Mouse (Mus musculus) embryonic fibroblast, embryonic 13.5 days (primary cell): ENCODE measurements around the gene Ccdc106.

Experiments used
- CTCF ChIP-seq: IDR thresholded peaks from 2 replicates; pipeline ENCODE4 v1.5.1; 2011; ENCODE audit warnings: mild to moderate bottlenecking, control low read depth, low read length, moderate library complexity, borderline replicate concordance; ENCODE audit not compliant: insufficient read depth
- POLR2A ChIP-seq: IDR thresholded peaks from 2 replicates; pipeline ENCODE4 v1.6.1; 2011; ENCODE audit warnings: low read depth, mild to moderate bottlenecking, control low read depth, low read length, moderate library complexity

DNA sequence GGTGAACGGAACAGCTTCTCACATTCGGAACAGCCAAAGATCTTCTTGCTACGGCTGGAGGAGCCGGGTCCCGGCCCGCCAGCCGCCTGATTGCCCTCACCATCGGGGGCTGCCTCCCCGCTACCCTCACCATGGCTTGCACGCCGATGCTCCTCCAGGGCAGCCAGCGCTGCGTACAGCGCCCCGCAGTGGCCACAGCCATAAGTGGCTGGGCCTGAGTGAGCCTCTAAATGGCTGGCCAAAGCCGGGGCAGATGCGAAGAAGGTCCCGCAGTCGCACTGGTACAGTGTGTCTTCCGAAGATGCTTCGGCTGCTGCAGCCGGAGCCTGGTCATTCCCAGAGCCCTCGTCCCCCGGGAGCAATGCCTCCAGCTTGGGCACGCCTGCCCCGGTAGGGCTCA, 12.1 kb upstream of the Ccdc106 start:
- TF ChIP-seq CTCF: no peak
- no peak for TF ChIP-seq POLR2A
